12 mouse cellular contexts compared by ENCODE assay signal in the genomic region with DNA sequence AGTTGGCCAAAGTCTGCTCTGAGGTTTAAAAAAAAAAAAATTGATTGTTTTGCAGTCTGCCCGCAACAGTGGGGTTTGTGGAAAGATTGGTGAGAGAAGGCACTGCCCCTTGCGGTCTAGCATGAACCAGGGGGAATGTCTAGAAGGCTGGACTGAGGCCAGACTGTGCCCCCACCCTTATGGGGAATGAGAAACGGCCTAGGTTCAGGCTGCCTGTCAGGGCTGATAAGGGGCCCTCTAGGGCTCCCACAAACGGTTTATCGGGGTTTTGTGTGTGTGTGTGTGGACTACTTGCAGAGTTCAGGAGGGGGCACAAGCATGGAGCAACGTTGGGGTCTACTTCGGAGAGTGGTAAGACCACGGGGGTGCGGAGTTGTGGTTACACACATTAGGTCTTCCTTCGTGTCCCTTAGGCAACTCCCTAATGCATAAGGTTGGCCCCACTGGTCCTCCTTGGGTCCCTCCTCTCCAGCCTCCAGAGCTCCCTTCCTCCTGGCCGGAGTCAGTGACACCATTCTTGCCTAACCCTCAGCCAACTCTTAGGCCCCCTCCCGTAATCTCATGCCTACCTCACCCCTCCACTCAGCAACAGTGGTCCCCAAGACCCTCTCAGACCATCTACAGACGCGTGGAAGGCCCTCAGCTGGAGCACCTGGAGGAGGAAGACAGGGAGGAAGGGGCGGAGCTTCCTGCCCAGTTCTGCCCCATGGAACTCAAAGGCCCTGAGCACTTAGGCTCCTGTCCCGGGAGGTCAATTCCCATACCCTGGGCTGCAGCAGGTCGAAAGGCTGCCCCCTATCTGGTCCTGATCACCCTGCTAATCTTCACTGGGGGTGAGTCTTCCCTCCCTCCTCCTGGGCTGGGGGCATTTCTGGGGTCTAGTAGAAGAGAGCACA. TPM values are rescaled to one million over a fixed set of nuclear protein-coding genes. Genes with fewer than 3 reads are reported as not detected.
DNase-seq lines count a peak whose midpoint lies in the region; ATAC-seq and TF ChIP-seq lines count a peak whose summit lies in the region.
"Had no signal": no experiment of that assay in that cellular context is flagged by ENCODE, and none has a peak within 500 bp of the region (broad histone marks: within the 10 kb centered on the region; RNA-seq: fewer than 3 reads in every experiment).

No protein-coding gene starts in this region.

- H3K79me2 ChIP-seq in liver, adult 2 months (ENCODE audit: control insufficient read depth, insufficient read depth, low read length) = peaks cover 10% of the 10 kb centered on the region; the same call in 1 of the 2 replicates

- peak overlapping the region; percentile 10; the same call in 1 of the 2 replicates for H3K27ac ChIP-seq in heart, embryonic 11.5 days (ENCODE audit: low read depth, low read length)
- no peak overlapping the region for H3K27ac ChIP-seq in midbrain, postnatal 0 days (ENCODE audit: low read depth, low read length)
- no peak overlapping the region for H3K27ac ChIP-seq in midbrain, embryonic 14.5 days (replicated peaks; ENCODE audit: low read depth, low read length)
- peak overlapping the region; percentile 94 for H3K27ac ChIP-seq in liver, adult 2 months (replicated peaks; ENCODE audit: insufficient read depth, low read depth, low read length)

- no peak overlapping the region for H3K9ac ChIP-seq in heart, embryonic 11.5 days (ENCODE audit: low read depth, low read length)
- no peak overlapping the region for H3K9ac ChIP-seq in midbrain, postnatal 0 days (replicated peaks; ENCODE audit: low read length, poor library complexity, severe bottlenecking)
- H3K9ac ChIP-seq in midbrain, embryonic 14.5 days (replicated peaks; ENCODE audit: low read length) = no peak overlapping the region
- peak overlapping the region; percentile 77 for H3K9ac ChIP-seq in liver, adult 2 months (ENCODE audit: low read depth, low read length)

- H3K4me2 ChIP-seq in heart, embryonic 11.5 days = peak overlapping the region; percentile 49
- no peak overlapping the region for H3K4me2 ChIP-seq in midbrain, postnatal 0 days (ENCODE audit: low read depth, low read length, poor library complexity, severe bottlenecking)
- no peak overlapping the region for H3K4me2 ChIP-seq in midbrain, embryonic 14.5 days (ENCODE audit: low read length)

- no peak for TF ChIP-seq CTCF in midbrain, postnatal 0 days (IDR thresholded peaks at IDR 0.05)
- peak; percentile 40 for TF ChIP-seq CTCF in liver, adult 2 months (IDR thresholded peaks at IDR 0.05; ENCODE audit: low read depth, low read length)

- peak overlapping the region; percentile 2; the same call in 1 of the 2 replicates for H3K4me3 ChIP-seq in heart, embryonic 11.5 days (ENCODE audit: low read depth, low read length)
- no peak overlapping the region for H3K4me3 ChIP-seq in midbrain, postnatal 0 days (ENCODE audit: low read depth, low read length)
- H3K4me3 ChIP-seq in midbrain, embryonic 14.5 days (replicated peaks; ENCODE audit: low read depth, low read length) = no peak overlapping the region
- peak overlapping the region; percentile 63 for H3K4me3 ChIP-seq in liver, adult 2 months (ENCODE audit: insufficient read depth, low read depth, low read length)

- 0 out of 2 replicates have a peak, but pooled peaks cover 2% of the 10 kb centered on the region for H3K27me3 ChIP-seq in heart, embryonic 11.5 days (ENCODE audit: control insufficient read depth, insufficient read depth, low read length)
- H3K27me3 ChIP-seq in midbrain, postnatal 0 days (ENCODE audit: insufficient read depth, low read length) = no peaks in the 10 kb centered on the region
- no peaks in the 10 kb centered on the region for H3K27me3 ChIP-seq in midbrain, embryonic 14.5 days (ENCODE audit: control insufficient read depth, insufficient read depth, low read length)
- no peaks in the 10 kb centered on the region for H3K27me3 ChIP-seq in liver, adult 2 months (ENCODE audit: control insufficient read depth, insufficient read depth, low read length)

- no peak for TF ChIP-seq POLR2A in liver, adult 2 months (IDR thresholded peaks at IDR 0.05; ENCODE audit: extremely low read depth, insufficient read depth, low read length)

- no peak for DNase-seq in heart, postnatal 36 days
- DNase-seq in midbrain, postnatal 0 days (ENCODE audit: low spot score) = no peak
- no peak for DNase-seq in midbrain, embryonic 14.5 days
- peak; percentile 82 for DNase-seq in liver, adult 2 months (ENCODE audit: extremely low read depth, low read depth, low spot score)
- peak; percentile 43 to 45 for DNase-seq in spleen, postnatal 14 days (ENCODE audit: low spot score in 2 of 2)
- no peak for DNase-seq in cerebellum, adult 11-12 months
- DNase-seq: kidney, postnatal 25 days had no signal

- intact Hi-C loops in heart, postnatal 36 days (cut with DNase I) = no loop called here

- H3K9me3 ChIP-seq in heart, embryonic 11.5 days (replicated peaks; ENCODE audit: control insufficient read depth, low read length) = no peaks in the 10 kb centered on the region
- no peaks in the 10 kb centered on the region for H3K9me3 ChIP-seq in midbrain, postnatal 0 days (ENCODE audit: low read length)
- H3K9me3 ChIP-seq in midbrain, embryonic 14.5 days (ENCODE audit: control insufficient read depth, low read length) = no peaks in the 10 kb centered on the region

- ATAC-seq in heart, embryonic 11.5 days (replicated peaks; ENCODE audit: insufficient number of reproducible peaks, low FRiP score, low TSS enrichment) = peak; percentile 80
- ATAC-seq in midbrain, postnatal 0 days (ENCODE audit: low FRiP score) = peak; percentile 36; the same call in 1 of the 2 replicates
- ATAC-seq in midbrain, embryonic 14.5 days (ENCODE audit: low FRiP score, low TSS enrichment) = no peak
- ATAC-seq in frontal cortex, adult (ENCODE audit: low TSS enrichment) = no peak

- WGBS in heart, embryonic 11.5 days (ENCODE audit: insufficient replicate concordance) = 61% methylated on average over 17 of the region's 17 CpGs
- WGBS in midbrain, postnatal 0 days = 87% methylated on average over 17 of the region's 17 CpGs
- WGBS in midbrain, embryonic 14.5 days = 85% methylated on average over 17 of the region's 17 CpGs
- 18% methylated on average over 17 of the region's 17 CpGs for WGBS in liver, adult 2 months

- H3K36me3 ChIP-seq in heart, embryonic 11.5 days (ENCODE audit: control insufficient read depth, insufficient read depth, low read length) = no peaks in the 10 kb centered on the region
- H3K36me3 ChIP-seq in midbrain, postnatal 0 days (ENCODE audit: insufficient read depth, low read length) = peaks cover 15% of the 10 kb centered on the region
- H3K36me3 ChIP-seq in midbrain, embryonic 14.5 days (ENCODE audit: control insufficient read depth, insufficient read depth, low read length) = peaks cover 13% of the 10 kb centered on the region
- H3K36me3 ChIP-seq in liver, adult 2 months (ENCODE audit: control insufficient read depth, insufficient read depth, low read length) = peaks cover 16% of the 10 kb centered on the region; the same call in 1 of the 2 replicates

- H3K4me1 ChIP-seq in heart, embryonic 11.5 days (ENCODE audit: control insufficient read depth, insufficient read depth, low read length) = peaks cover 3% of the 10 kb centered on the region; the same call in 1 of the 2 replicates
- H3K4me1 ChIP-seq in midbrain, postnatal 0 days (ENCODE audit: insufficient read depth, low read length) = no peaks in the 10 kb centered on the region
- 0 out of 2 replicates have a peak, but pooled peaks cover 3% of the 10 kb centered on the region for H3K4me1 ChIP-seq in midbrain, embryonic 14.5 days (ENCODE audit: control insufficient read depth, insufficient read depth, low read length)
- peaks cover 9% of the 10 kb centered on the region for H3K4me1 ChIP-seq in liver, adult 2 months (ENCODE audit: control insufficient read depth, insufficient read depth, low read length)

RNA-seq across cellular contexts. Expression of gene Tfr2, which starts 1.3 kb away (rescaled TPM):
- 2.3 and 3.5 TPM in 2 replicates for polyA plus RNA-seq in heart, embryonic 11.5 days (2014; fragmentation: Nextera tagmentation; extraction: Ambion mirVana)
- not detected for total RNA-seq in heart, postnatal 36 days (2021)
- 22.3 and 29.6 TPM in 2 replicates for total RNA-seq in midbrain, postnatal 0 days (2014; rRNA removed)
- 21.7 and 22.7 TPM in 2 replicates for polyA plus RNA-seq in midbrain, postnatal 0 days (2015; fragmentation: Nextera tagmentation; extraction: Ambion mirVana)
- 4.0 and 5.6 TPM in 2 replicates for polyA plus RNA-seq in midbrain, embryonic 14.5 days (2014; fragmentation: Nextera tagmentation; extraction: Ambion mirVana)
- total RNA-seq in liver, adult 2 months (2014; rRNA removed) = 225 and 288 TPM in 2 replicates
- polyA plus RNA-seq in liver, adult 2 months (2012; rRNA removed) = 478 and 486 TPM in 2 replicates

RNA-seq across cellular contexts. Expression of gene Actl6b, which starts 17.6 kb away (rescaled TPM):
- polyA plus RNA-seq in heart, embryonic 11.5 days (2014; fragmentation: Nextera tagmentation; extraction: Ambion mirVana) = 0.65 and 1.0 TPM in 2 replicates
- not detected for total RNA-seq in heart, postnatal 36 days (2021)
- total RNA-seq in midbrain, postnatal 0 days (2014; rRNA removed) = 248 and 270 TPM in 2 replicates
- 264 and 287 TPM in 2 replicates for polyA plus RNA-seq in midbrain, postnatal 0 days (2015; fragmentation: Nextera tagmentation; extraction: Ambion mirVana)
- 234 and 291 TPM in 2 replicates for polyA plus RNA-seq in midbrain, embryonic 14.5 days (2014; fragmentation: Nextera tagmentation; extraction: Ambion mirVana)
- total RNA-seq in liver, adult 2 months (2014; rRNA removed) = not detected in 2 replicates
- not detected in 2 replicates for polyA plus RNA-seq in liver, adult 2 months (2012; rRNA removed)
- total RNA-seq: heart, postnatal 25 days had no signal
- polyA plus RNA-seq: C2C12; limb, embryonic 11.5 days had no signal

RNA-seq across cellular contexts. Expression of gene Mospd3, which starts 29.9 kb away (rescaled TPM):
- polyA plus RNA-seq in heart, embryonic 11.5 days (2014; fragmentation: Nextera tagmentation; extraction: Ambion mirVana) = 13.9 and 16.0 TPM in 2 replicates
- 10 to 100 TPM; 16.5 to 16.8 TPM for total RNA-seq in heart, postnatal 36 days (2021)
- 17.7 and 18.5 TPM in 2 replicates for total RNA-seq in midbrain, postnatal 0 days (2014; rRNA removed)
- 70.5 and 71.3 TPM in 2 replicates for polyA plus RNA-seq in midbrain, postnatal 0 days (2015; fragmentation: Nextera tagmentation; extraction: Ambion mirVana)
- polyA plus RNA-seq in midbrain, embryonic 14.5 days (2014; fragmentation: Nextera tagmentation; extraction: Ambion mirVana) = 67.2 and 83.9 TPM in 2 replicates
- total RNA-seq in liver, adult 2 months (2014; rRNA removed) = 4.3 and 6.5 TPM in 2 replicates
- 84.3 and 98.8 TPM in 2 replicates for polyA plus RNA-seq in liver, adult 2 months (2012; rRNA removed)

RNA-seq across cellular contexts. Expression of gene Gnb2, which starts 37.6 kb away (rescaled TPM):
- polyA plus RNA-seq in heart, embryonic 11.5 days (2014; fragmentation: Nextera tagmentation; extraction: Ambion mirVana) = 307 and 318 TPM in 2 replicates
- total RNA-seq in heart, postnatal 36 days (2021) = 100 to 1,000 TPM; 245 to 248 TPM
- 1,154 and 1,456 TPM in 2 replicates for total RNA-seq in midbrain, postnatal 0 days (2014; rRNA removed)
- polyA plus RNA-seq in midbrain, postnatal 0 days (2015; fragmentation: Nextera tagmentation; extraction: Ambion mirVana) = 590 and 632 TPM in 2 replicates
- polyA plus RNA-seq in midbrain, embryonic 14.5 days (2014; fragmentation: Nextera tagmentation; extraction: Ambion mirVana) = 633 and 757 TPM in 2 replicates
- 87.2 and 134 TPM in 2 replicates for total RNA-seq in liver, adult 2 months (2014; rRNA removed)
- polyA plus RNA-seq in liver, adult 2 months (2012; rRNA removed) = 332 and 431 TPM in 2 replicates

RNA-seq across cellular contexts. Expression of gene Epo, which starts 37.9 kb away (rescaled TPM):
- polyA plus RNA-seq in heart, embryonic 11.5 days (2014; fragmentation: Nextera tagmentation; extraction: Ambion mirVana) = not detected in 2 replicates
- total RNA-seq in heart, postnatal 36 days (2021) = not detected
- not detected in 2 replicates for total RNA-seq in midbrain, postnatal 0 days (2014; rRNA removed)
- polyA plus RNA-seq in midbrain, postnatal 0 days (2015; fragmentation: Nextera tagmentation; extraction: Ambion mirVana) = not detected in 2 replicates
- not detected in 2 replicates for polyA plus RNA-seq in midbrain, embryonic 14.5 days (2014; fragmentation: Nextera tagmentation; extraction: Ambion mirVana)
- total RNA-seq in liver, adult 2 months (2014; rRNA removed) = not detected in 2 replicates
- not detected in 2 replicates for polyA plus RNA-seq in liver, adult 2 months (2012; rRNA removed)
- total RNA-seq: heart, postnatal 25 days had no signal
- polyA plus RNA-seq: C2C12 had no signal

Comparison
In these comparisons a context has a peak if more than half of its experiments do, and no peak if none do; other contexts are left out.
1. ATAC-seq: peak in heart, embryonic 11.5 days (single experiment) and midbrain, postnatal 0 days (single experiment); none in midbrain, embryonic 14.5 days (single experiment) and frontal cortex, adult (single experiment).
2. H3K27ac ChIP-seq: peak in heart, embryonic 11.5 days (single experiment) and liver, adult 2 months (single experiment); none in midbrain, postnatal 0 days (single experiment) and midbrain, embryonic 14.5 days (single experiment).
3. H3K4me3 ChIP-seq: peak in heart, embryonic 11.5 days (single experiment) and liver, adult 2 months (single experiment); none in midbrain, postnatal 0 days (single experiment) and midbrain, embryonic 14.5 days (single experiment).
4. DNase-seq: peak in liver, adult 2 months (single experiment) and spleen, postnatal 14 days (2 of 2); none in heart, postnatal 36 days (0 of 2), midbrain, postnatal 0 days (single experiment), midbrain, embryonic 14.5 days (single experiment) and cerebellum, adult 11-12 months (single experiment).
5. RNA of gene Tfr2, which starts 1.3 kb away (polyA plus RNA-seq): 478 to 486 TPM in liver, adult 2 months; 21.7 to 22.7 TPM in midbrain, postnatal 0 days, 4.0 to 5.6 TPM in midbrain, embryonic 14.5 days and 2.3 to 3.5 TPM in heart, embryonic 11.5 days; every median in the first group is over 10 times any median in the second.
6. RNA of gene Actl6b, which starts 17.6 kb away (polyA plus RNA-seq): 264 to 287 TPM in midbrain, postnatal 0 days and 234 to 291 TPM in midbrain, embryonic 14.5 days; 0.65 to 1.0 TPM in heart, embryonic 11.5 days and not detected in liver, adult 2 months; every median in the first group is over 100 times any median in the second.